Mouse (Mus musculus): ENCODE measurements at regions not wholly inside any gene's neighbourhood (a gene's known extent, or its start where the extent isn't known, plus 50 kb on each side); places are given as distances from the start of the nearest gene placed in this dataset.
A peak's percentile ranks its signal among the peaks of the same experiment; 100 is the strongest.
"Not testable (repeated sequence)": the region's sequence is repeated elsewhere in the genome, so short reads cannot be mapped to it uniquely, and the experiment has no call there.

DNA sequence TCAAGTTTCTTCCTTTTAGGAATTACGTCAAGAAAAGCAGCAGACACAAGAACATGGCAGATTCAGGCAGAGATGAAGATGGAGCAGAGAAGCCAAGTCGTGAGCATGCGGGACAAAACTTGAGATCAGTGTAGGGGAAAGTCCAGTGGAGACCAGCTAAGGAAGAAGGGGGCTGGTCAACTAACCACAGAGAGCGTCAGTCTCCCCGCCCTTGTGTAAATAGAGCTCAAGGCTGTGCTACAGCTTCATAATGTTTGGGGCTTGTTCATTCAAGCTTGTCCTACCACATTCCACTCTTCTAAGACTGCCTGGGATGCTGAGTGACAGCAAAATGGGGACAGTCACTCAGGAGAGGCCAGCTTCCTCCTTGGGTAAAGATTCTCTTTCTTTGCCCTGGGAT, 274.1 kb upstream of the Jarid2 start:
- no peak for DNase-seq (ENCODE audit: low spot score)

GRCm38 (mm10) chr13:44458744-44459143, 270.5 kb upstream of the Jarid2 start:
- DNase-seq (ENCODE audit: low spot score), result no peak

GRCm38 (mm10) chr13:44459148-44459547, 270.1 kb upstream of the Jarid2 start:
- no peak for DNase-seq (ENCODE audit: low spot score)

DNA sequence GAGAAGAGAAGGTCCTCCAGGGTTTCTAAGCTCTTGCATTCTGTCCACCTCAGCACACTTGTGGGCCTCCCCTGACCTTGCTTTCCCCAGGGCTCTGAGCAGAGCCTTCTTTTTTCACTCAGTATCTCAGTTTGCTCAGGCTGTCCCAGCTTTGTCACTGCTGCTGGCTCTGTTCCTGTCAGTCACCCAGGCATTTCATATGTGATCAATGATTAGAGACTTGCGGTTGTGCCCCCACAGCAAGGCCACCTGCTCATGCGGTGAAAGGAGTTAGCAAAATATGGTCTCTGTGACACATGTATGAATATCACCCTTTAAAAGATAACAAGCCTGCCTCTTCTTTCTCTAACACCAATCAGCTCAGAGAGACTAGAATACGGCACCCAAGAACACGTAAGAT, 265.6 kb upstream of the Jarid2 start:
- no peak for DNase-seq (ENCODE audit: low spot score)

DNA sequence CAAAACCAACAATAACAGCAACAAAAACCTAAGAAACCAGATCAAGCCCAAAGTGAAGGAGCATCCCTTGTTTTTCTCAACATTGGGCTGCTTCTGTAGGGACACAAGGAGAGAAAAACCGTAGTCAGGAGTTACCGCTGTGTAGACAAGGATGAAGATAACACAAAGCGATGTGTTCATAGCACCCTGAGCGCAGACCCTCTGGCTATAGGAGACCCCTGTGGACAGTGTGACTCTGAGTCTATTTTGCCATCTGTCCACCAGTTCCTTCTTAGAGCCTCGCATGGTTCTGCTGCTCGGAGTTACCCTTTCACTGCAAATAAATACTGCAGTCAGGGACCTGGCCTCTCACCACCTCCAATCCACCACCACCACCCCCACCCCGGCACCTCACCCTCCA, 263.7 kb upstream of the Jarid2 start:
- no peak for DNase-seq (ENCODE audit: low spot score)

DNA sequence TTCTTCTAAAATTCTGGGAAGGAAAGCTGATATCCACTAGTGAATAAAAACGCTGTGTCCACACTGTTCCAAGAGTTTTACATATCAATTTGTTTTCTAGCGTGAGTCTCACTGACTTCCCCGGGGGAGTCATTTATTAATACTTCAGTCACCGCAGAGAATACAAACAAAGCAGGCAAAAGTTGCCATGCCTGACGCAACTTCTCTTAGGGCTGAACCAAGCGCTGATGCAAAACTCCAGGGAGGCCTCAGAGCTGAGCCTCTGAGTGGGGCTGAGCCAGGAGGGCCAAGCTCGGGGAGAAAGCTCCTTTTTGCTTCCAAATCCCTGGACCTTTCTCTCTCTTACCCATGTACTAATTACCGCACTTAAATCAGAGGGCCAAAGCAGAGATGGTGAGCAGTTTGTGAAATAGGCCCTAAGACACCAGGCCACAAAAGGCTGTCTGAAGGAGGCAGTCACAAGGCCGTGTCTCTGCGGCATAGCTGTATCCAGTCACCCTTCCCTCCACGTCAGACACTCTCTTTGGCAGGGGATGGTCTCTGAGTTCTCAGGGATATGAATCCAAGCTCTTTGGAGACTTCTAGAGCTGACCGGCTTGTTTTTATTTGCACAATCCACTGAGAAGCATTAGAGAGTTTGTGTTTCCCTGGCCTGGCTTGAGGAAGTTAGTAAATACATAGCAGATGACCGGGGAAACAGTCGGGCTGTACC, 260.2 kb upstream of the Jarid2 start:
- peak; percentile 16 for DNase-seq (ENCODE audit: low spot score)

DNA sequence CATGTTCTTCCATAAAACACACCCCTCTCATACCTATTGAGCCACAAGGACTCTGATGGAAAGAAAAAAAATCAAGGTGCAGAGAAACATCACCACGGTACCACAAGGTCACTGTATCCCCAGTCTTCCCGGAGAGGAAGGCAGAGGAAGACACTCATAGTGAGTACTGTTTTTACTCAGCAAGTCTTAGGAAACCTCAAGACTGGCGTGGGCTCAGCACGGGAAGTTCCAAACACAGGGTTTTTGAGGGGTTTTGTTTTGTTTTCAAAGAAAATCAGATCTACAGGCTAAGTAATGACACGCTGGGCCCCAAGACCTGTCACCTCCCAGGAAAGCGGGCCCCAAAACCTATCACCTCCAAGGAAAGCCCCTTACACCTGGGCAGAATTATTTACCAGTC, 259.6 kb upstream of the Jarid2 start:
- no peak for DNase-seq (ENCODE audit: low spot score)

DNA sequence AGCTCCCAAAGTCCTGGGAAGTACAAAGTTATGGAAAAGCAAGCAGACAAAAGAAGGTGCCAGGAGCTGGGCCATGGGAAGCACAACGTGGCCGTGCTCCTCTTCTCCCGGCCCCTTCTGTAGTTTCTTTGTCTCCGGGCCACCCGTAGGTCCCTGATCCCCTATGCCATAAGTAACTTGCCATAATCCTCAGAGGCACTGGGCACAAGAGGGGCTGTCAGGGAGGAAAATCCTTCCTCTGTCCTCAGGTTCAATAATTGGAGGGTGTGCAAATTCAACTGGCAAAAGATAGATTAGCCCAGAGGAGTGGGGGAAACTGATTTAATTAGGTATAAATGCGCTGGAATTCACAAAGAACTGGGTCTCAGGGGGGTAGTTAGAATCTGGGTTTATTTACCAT, 256.1 kb upstream of the Jarid2 start:
- DNase-seq (ENCODE audit: low spot score), result no peak

DNA sequence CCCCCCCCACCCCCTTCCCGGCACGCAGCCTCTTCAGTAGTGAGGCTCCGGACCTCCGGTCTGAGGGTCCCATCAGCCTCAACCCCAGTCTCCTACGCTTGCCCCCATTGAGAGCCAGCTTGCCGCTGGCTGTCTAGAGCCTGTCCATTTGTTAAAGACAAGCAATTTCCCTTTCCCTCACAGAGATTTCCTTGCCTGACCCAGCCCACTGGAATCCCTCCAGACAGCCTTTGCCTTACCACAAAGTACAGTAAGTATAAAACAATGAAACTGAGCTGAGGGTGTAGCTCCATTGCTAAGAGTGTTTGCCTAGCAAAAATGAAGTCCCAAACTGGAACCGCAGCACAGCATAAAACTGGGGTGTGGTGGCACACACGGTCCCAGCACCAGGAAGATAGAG, 252.4 kb upstream of the Jarid2 start:
- DNase-seq (ENCODE audit: low spot score), result no peak

DNA sequence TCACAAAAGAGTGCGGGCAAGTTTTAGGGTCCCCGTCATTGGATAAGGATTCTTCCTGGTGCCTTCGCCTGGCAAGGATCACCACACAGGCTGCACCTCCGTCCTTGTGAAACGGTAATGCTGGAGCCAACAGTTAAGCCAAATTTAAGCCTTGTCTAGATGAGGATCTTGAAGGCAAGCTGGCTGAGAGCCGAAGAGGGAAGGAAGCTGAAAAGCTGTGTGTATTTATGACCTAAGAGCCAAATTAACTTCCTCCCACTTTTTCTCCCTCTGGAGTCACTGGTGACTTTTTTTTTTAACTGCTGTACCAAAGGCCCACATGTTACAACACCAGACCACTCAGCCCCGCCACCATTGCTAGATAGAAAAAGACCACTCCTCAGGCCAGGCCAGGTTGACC, 249.1 kb upstream of the Jarid2 start:
- DNase-seq (ENCODE audit: low spot score), result no peak

DNA sequence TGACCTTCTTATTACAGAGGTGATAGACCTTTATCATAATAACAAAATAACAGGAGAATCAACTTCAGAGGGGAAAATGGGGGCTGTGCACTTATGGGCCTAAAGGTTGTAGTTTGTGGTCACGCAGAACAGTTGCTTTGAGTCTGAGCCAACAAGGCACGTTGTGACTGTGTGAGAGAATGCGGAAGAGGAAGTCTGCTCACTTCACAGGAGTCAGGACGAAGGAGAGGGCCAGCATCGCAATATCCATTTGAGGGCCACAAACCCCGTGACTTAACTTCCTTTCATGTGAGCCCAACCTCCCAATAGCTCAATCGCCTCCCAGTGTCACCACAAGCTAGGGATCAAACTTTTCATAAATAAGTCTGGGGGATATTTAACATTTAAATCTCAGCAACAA, 246.6 kb upstream of the Jarid2 start:
- no peak for DNase-seq (ENCODE audit: low spot score)

- no peak for DNase-seq (ENCODE audit: low spot score)
Measured at GRCm38 (mm10) chr13:44484582-44485329, 244.5 kb upstream of the Jarid2 start.

GRCm38 (mm10) chr13:44490935-44491465, 238.3 kb upstream of the Jarid2 start:
- no peak for DNase-seq (ENCODE audit: low spot score)

DNA sequence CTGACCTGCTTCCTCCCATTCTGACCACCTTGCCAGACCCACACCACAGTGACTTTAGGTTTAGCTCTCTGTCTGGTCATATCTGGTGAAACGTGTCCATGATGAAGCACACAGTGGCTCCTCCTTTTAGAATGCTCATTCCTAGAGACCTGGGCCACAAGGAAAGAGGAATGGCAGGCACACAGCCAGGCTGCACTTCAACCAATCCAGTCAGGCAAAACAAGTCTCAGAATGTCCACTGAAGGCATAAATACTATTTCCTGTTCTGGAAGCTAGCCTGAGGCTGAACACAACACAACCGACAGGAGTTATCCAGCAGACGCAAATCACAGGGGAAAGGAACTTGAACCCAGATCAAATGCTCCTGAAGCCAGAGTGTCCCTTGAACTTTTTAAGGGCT, 235.4 kb upstream of the Jarid2 start:
- no peak for DNase-seq (ENCODE audit: low spot score)

- no peak for DNase-seq (ENCODE audit: low spot score)
Measured at GRCm38 (mm10) chr13:44495450-44495849, 233.8 kb upstream of the Jarid2 start.

DNA sequence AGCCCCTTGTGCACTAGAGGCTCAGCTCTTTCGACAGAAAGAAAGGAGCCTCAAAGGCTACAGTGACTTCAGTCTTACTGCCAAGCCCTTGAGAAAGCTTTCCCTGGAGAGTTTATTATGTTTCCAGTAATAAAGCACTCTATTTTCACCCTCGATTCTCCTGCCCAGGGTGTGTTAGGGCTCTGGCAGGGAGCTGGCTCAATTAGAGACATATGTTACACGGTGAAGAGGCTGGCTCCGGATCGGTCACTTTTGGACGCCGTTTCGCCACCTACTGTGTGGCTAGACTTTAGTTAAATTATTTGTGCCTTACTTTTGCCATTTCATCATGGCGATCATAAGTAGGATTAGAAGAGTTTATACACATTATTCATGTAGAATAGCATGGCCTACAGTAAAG, 232.7 kb upstream of the Jarid2 start:
- no peak for DNase-seq (ENCODE audit: low spot score)

GRCm38 (mm10) chr13:44500896-44501295, 228.4 kb upstream of the Jarid2 start:
- DNase-seq (ENCODE audit: low spot score), result not testable (repeated sequence)

GRCm38 (mm10) chr13:44501777-44502321, 227.4 kb upstream of the Jarid2 start:
- DNase-seq (ENCODE audit: low spot score), result no peak

DNA sequence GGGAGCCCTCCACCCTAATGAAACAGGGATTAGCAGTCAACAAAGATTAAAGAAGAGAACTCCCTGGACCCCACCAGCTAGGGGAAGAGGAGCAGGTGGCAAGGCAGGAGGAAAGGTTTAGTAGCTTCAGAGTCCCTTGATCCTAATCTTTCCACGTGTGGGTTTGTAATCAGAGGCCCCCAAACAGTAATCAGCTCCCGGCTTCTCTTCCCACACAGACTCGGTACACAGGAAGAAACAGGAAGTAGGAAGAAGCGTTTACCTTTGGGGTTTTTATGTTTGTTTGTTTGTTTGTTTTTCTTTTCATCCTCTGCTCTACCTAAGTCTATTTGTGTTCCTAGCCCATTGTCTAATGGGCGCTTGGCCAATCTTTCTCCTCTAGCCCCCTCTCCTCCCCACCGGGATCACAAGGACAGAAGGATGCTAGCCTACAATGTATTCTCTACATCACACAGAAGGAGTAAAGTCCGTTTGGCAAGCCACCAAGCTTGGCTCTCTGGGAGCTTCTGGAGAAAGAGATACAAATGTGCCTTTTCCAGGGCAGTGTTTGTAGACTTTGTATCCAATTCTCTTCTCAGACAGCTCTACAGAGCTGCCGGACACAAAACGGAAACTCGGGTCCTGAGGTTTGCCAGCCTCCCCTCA, 226.5 kb upstream of the Jarid2 start:
- DNase-seq (ENCODE audit: low spot score), result no peak

DNA sequence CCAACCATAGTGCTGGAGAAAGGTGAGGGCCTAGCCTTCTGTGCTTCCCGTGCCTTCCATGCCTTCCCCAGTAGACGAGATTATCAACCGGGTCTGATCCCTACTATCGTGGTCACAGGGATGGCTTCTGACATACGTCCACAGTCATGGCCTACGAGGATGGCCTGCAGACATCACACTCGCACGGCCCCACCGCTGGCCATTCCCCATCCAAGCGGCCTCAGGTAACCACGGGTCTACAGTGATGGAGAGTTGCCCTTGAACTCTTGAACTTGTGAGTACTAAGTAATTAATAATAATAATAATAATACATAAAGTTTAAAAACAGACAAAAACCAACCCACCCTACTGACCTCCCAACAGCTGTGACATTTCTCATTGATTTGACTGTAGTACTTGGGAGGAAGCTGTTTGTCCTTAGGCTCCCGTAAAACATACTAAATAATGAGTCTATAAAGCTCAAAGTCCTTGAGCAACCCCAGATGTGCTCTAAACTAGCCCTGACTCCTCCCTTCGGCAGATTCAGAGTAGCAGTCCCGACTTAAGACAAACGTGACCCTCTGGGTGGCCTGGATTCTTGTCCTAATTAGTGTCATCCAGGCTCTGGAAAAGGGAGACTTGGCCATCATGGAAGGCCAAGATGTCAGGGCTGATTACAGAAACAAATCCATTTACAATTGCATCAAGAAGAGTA, 225.9 kb upstream of the Jarid2 start:
- DNase-seq (ENCODE audit: low spot score), result no peak

- DNase-seq (ENCODE audit: low spot score), result no peak
Measured at GRCm38 (mm10) chr13:44504455-44504854, 224.8 kb upstream of the Jarid2 start.

- DNase-seq (ENCODE audit: low spot score), result no peak
Measured at GRCm38 (mm10) chr13:44506975-44507374, 222.3 kb upstream of the Jarid2 start.

Measured in ovary, adult 18-20 months (tissue).